In the genomic region with DNA sequence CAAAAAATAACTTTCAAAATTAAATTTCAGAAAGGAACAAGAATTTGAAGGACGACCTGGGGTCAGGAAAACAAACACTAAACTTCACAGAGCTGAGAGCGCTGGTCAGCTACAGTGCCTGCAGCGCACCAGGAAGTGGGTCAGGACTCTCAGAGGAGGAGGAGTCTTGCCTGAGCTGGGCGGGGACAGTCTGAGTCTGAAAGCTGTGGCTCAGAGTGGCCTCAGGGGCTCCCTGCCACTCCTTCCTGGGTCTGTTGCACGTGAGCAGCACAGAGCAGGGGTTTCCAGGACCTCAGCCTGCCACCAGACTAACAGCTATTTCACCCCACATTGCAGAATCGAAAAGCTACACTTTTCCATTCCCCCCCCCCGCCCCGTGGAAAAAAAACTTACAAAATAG, we compare ENCODE assay signal across 8 mouse cellular contexts. TPM values are rescaled to one million over a fixed set of nuclear protein-coding genes. Genes with fewer than 3 reads are reported as not detected.
DNase-seq lines count a peak whose midpoint lies in the region; ATAC-seq and TF ChIP-seq lines count a peak whose summit lies in the region.

No protein-coding gene starts in this region.

- peak overlapping the region; percentile 70 for H3K4me2 ChIP-seq in CH12.LX (ENCODE audit: insufficient read depth, low read depth, poor library complexity, severe bottlenecking)

- H3K27me3 ChIP-seq in CH12.LX (replicated peaks) = no peaks in the 10 kb centered on the region
- H3K27me3 ChIP-seq in splenic B cell, adult 2 months (ENCODE audit: control insufficient read depth, insufficient read depth, low read length, poor library complexity, severe bottlenecking) = no peaks in the 10 kb centered on the region

- intact Hi-C loops in heart, postnatal 14 days (cut with DNase I) = loop anchor here (5.0 kb wide), 1 partner anchor 290 kb away; no protein-coding TSS in a partner anchor

- TF ChIP-seq EP300 in CH12.LX (IDR thresholded peaks at IDR 0.05; ENCODE audit: low read length) = peak; percentile 47; the same call in 1 of the 2 replicates

- ATAC-seq in megakaryocyte progenitor cell, adult 5-6 weeks (replicated peaks; ENCODE audit: poor library complexity) = peak; percentile 88

- peaks cover 0 to 53% of the 10 kb centered on the region in 2 experiments for H3K36me3 ChIP-seq in CH12.LX (replicated peaks in 1 of 2; ENCODE audit: control insufficient read depth in 1 of 2, insufficient read depth in 1 of 2, low read length in 1 of 2)
- H3K36me3 ChIP-seq in splenic B cell, adult 2 months (ENCODE audit: control insufficient read depth, insufficient read depth, low read length, poor library complexity, severe bottlenecking) = no peaks in the 10 kb centered on the region

- H3K4me1 ChIP-seq in CH12.LX (ENCODE audit: control insufficient read depth in 1 of 2, insufficient read depth in 2 of 2) = peaks cover 53 to 94% of the 10 kb centered on the region in 2 experiments

- H3K79me2 ChIP-seq in CH12.LX (replicated peaks; ENCODE audit: control insufficient read depth, extremely low read depth, insufficient read depth, poor library complexity, severe bottlenecking) = peaks cover 88% of the 10 kb centered on the region

- H3K9me3 ChIP-seq in CH12.LX (replicated peaks; ENCODE audit: low read length) = no peaks in the 10 kb centered on the region

- no peak overlapping the region for H3K27ac ChIP-seq in CH12.LX (ENCODE audit: insufficient read depth, low read depth)

- dilution Hi-C loops in CH12.LX (cut with MboI; ENCODE audit: extremely low pct_ligation_motif_present, extremely low pct_unique_long_range_greater_than_20kb, low sequenced_read_pairs) = loop anchor here (25.0 kb wide), 1 partner anchor 440 kb away; no protein-coding TSS in a partner anchor

- peak; percentile 49 for TF ChIP-seq POLR2A in CH12.LX (IDR thresholded peaks at IDR 0.05; ENCODE audit: low read depth, low read length)

- in situ Hi-C loops in CH12.LX (cut with MboI; ENCODE audit: low pct_ligation_motif_present, low pct_unique_long_range_greater_than_20kb, low sequenced_read_pairs) = loop anchor here (25.0 kb wide), 1 partner anchor 740 kb away; no protein-coding TSS in a partner anchor

- peak overlapping the region in 1 of 3 experiments; percentile 20 for H3K4me3 ChIP-seq in CH12.LX (replicated peaks in 1 of 3; ENCODE audit: low read depth in 2 of 3, low read length in 2 of 3, poor library complexity in 1 of 3)

- no peak overlapping the region; the same call in 1 of the 2 replicates for H3K9ac ChIP-seq in CH12.LX (ENCODE audit: insufficient read depth, low read depth)

- TF ChIP-seq CTCF in CH12.LX (conservative IDR thresholded peaks at IDR 0.05 in 1 of 2, IDR thresholded peaks at IDR 0.05 in 1 of 2; ENCODE audit: low read depth in 2 of 2, low read length in 2 of 2) = no peak

- no peak for TF ChIP-seq RAD21 in CH12.LX (IDR thresholded peaks at IDR 0.05; ENCODE audit: low read depth, low read length)

- peak; percentile 90 for DNase-seq in CH12.LX (ENCODE audit: extremely low read depth)
- peak; percentile 83 for DNase-seq in T-cell, adult 2 months (ENCODE audit: low spot score)
- peak; percentile 56 for DNase-seq in fibroblast of lung, adult 2 months (ENCODE audit: low read depth)
- peak; percentile 74 to 80 for DNase-seq in heart, postnatal 14 days
- peak; percentile 80 to 87 for DNase-seq in kidney, postnatal 4 days
- DNase-seq in splenic B cell, adult 2 months (ENCODE audit: low read depth, low spot score) = peak; percentile 86
- DNase-seq in cerebellum, adult 11-12 months = no peak

TF ChIP-seq in CH12.LX, 34 proteins besides CTCF, POLR2A, EP300 and RAD21:
- TF ChIP-seq NELFE (IDR thresholded peaks at IDR 0.05; ENCODE audit: low read depth, low read length) (0 out of 2 replicates have a peak, but pooled peaks have one; percentile 20), NRF1 (IDR thresholded peaks at IDR 0.05; ENCODE audit: low read depth, low read length) (peak; percentile 44; the same call in 1 of the 2 replicates), TCF12 (IDR thresholded peaks at IDR 0.05; ENCODE audit: low read depth, low read length) (peak; percentile 73), E2F4 (IDR thresholded peaks at IDR 0.05; ENCODE audit: insufficient replicate concordance, low read depth, low read length) (0 out of 2 replicates have a peak, but pooled peaks have one; percentile 24), USF1 (IDR thresholded peaks at IDR 0.05; ENCODE audit: low read depth, low read length) (no peak), MEF2A (IDR thresholded peaks at IDR 0.05; ENCODE audit: borderline replicate concordance, low read depth, low read length) (peak; percentile 84), KAT2A (IDR thresholded peaks at IDR 0.05; ENCODE audit: insufficient replicate concordance, low read length) (no peak), ETS1 (conservative IDR thresholded peaks at IDR 0.05; ENCODE audit: low read depth, low read length) (peak; percentile 92), IRF4 (IDR thresholded peaks at IDR 0.05; ENCODE audit: low read depth, low read length) (peak; percentile 74), MXI1 (IDR thresholded peaks at IDR 0.05; ENCODE audit: low read depth, low read length) (peak; percentile 90), ELF1 (IDR thresholded peaks at IDR 0.05; ENCODE audit: low read depth, low read length) (peak; percentile 93), ZNF384 (IDR thresholded peaks at IDR 0.05; ENCODE audit: low read depth, low read length) (peak; percentile 83), MAZ (IDR thresholded peaks at IDR 0.05; ENCODE audit: low read depth, low read length) (peak; percentile 83), MAX (IDR thresholded peaks at IDR 0.05; ENCODE audit: low read length) (peak; percentile 39), JUND (conservative IDR thresholded peaks at IDR 0.05; ENCODE audit: low read depth, low read length) (no peak), ZC3H11A (IDR thresholded peaks at IDR 0.05; ENCODE audit: low read depth, low read length) (no peak), TBP (conservative IDR thresholded peaks at IDR 0.05; ENCODE audit: low read depth, low read length) (no peak), USF2 (conservative IDR thresholded peaks at IDR 0.05; ENCODE audit: low read depth, low read length) (no peak), PAX5 (IDR thresholded peaks at IDR 0.05; ENCODE audit: low read length) (no peak), ZKSCAN1 (IDR thresholded peaks at IDR 0.05; ENCODE audit: borderline replicate concordance, low read depth, low read length) (no peak), MYC (IDR thresholded peaks at IDR 0.05; ENCODE audit: low read depth, low read length) (peak; percentile 65; the same call in 1 of the 2 replicates), SMC3 (IDR thresholded peaks at IDR 0.05; ENCODE audit: low read depth, low read length) (no peak), SIN3A (IDR thresholded peaks at IDR 0.05; ENCODE audit: low read length) (peak; percentile 93), CHD1 (IDR thresholded peaks at IDR 0.05; ENCODE audit: low read depth, low read length) (no peak), HCFC1 (IDR thresholded peaks at IDR 0.05; ENCODE audit: low read depth, low read length) (peak; percentile 34), POLR2AphosphoS2 (IDR thresholded peaks at IDR 0.05; ENCODE audit: low read depth, low read length) (no peak), ZMIZ1 (IDR thresholded peaks at IDR 0.05; ENCODE audit: low read depth, low read length) (0 out of 2 replicates have a peak, but pooled peaks have one; percentile 45), MAFK (IDR thresholded peaks at IDR 0.05; ENCODE audit: insufficient replicate concordance, low read length) (0 out of 2 replicates have a peak, but pooled peaks have one; percentile 36), BHLHE40 (IDR thresholded peaks at IDR 0.05; ENCODE audit: low read depth, low read length) (peak; percentile 100), CHD2 (IDR thresholded peaks at IDR 0.05; ENCODE audit: low read length) (0 out of 2 replicates have a peak, but pooled peaks have one; percentile 33), RCOR1 (conservative IDR thresholded peaks at IDR 0.05; ENCODE audit: low read depth, low read length) (peak; percentile 86), UBTF (IDR thresholded peaks at IDR 0.05; ENCODE audit: low read depth, low read length) (no peak), JUN (IDR thresholded peaks at IDR 0.05; ENCODE audit: insufficient read depth, low read depth, low read length) (no peak), GABPA (IDR thresholded peaks at IDR 0.05; ENCODE audit: insufficient replicate concordance, low read depth, low read length) (no peak)

RNA-seq across cellular contexts. Expression of a gene that starts 11.8 kb away (rescaled TPM):
- total RNA-seq in CH12.LX (2012; rRNA removed) (37.9 and 48.7 TPM in 2 replicates), CH12.LX (2014; rRNA removed) (7.7 and 10.7 TPM in 2 replicates)
- 13.4 and 14.7 TPM in 2 replicates for polyA plus RNA-seq in CH12.LX (2012; ENCODE audit: insufficient read length, low read depth)
- 10 to 100 TPM; 27.8 to 30.0 TPM for total RNA-seq in heart, postnatal 14 days (2021)
- 26.7 and 32.2 TPM in 2 replicates for total RNA-seq in megakaryocyte progenitor cell, adult 5-6 weeks (2015)
- 26.2 and 33.4 TPM in 2 replicates for total RNA-seq in megakaryocyte progenitor cell, adult 5-6 weeks (2017)
